19 mouse cellular contexts compared by ENCODE assay signal in the genomic region with DNA sequence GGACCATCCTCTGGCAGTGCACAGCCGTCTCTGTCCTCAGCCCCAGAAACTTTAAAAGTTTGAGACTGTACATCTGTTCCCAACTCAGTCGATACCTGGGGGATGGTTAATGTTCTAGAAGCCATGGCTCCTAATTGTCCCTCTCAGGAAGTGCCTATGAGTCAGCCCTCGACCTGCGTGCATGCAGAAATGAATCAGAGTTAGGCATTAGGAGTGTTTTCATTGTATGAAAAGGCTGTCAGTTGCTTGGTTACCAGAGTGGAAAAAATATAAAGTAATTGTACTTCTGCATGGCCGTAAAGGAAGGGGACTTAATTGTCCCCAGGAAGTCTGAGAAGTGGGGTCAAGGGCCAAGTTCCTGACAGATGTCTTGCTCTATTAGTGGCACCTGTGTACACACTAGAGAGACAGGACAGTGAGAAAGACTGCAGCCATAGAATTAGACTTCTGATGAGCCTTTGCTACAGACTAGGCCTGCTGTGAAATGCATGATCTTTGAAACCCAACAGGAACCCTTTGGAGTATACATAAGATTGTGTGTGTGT.
DNase-seq lines count a peak whose midpoint lies in the region; ATAC-seq and TF ChIP-seq lines count a peak whose summit lies in the region.
"Had no signal": no experiment of that assay in that cellular context is flagged by ENCODE, and none has a peak within 500 bp of the region (broad histone marks: within the 10 kb centered on the region; RNA-seq: fewer than 3 reads in every experiment).

No protein-coding gene starts in this region.

- intact Hi-C loops in heart, postnatal 25 days (cut with DNase I) = no loop called here

- H3K36me3 ChIP-seq in lung, embryonic 14.5 days (ENCODE audit: insufficient read depth) = no peaks in the 10 kb centered on the region
- H3K36me3 ChIP-seq: G1E; neural tube, embryonic 13.5 days had no signal

- H3K4me1 ChIP-seq in lung, embryonic 14.5 days (ENCODE audit: insufficient read depth) = no peaks in the 10 kb centered on the region
- H3K4me1 ChIP-seq: forebrain, embryonic 13.5 days; neural tube, embryonic 13.5 days had no signal

- TF ChIP-seq CTCF in lung, embryonic 14.5 days (IDR thresholded peaks at IDR 0.05; ENCODE audit: low read depth) = no peak

- H3K27me3 ChIP-seq in lung, embryonic 14.5 days (ENCODE audit: insufficient read depth, low read length) = no peaks in the 10 kb centered on the region
- H3K27me3 ChIP-seq: forebrain, embryonic 13.5 days; neural tube, embryonic 13.5 days had no signal

- peak; percentile 39 for DNase-seq in heart, adult 11 months
- DNase-seq in heart, postnatal 25 days (ENCODE audit: low spot score) = no peak
- DNase-seq in lung, embryonic 14.5 days = peak; percentile 28
- no peak for DNase-seq in lung, postnatal 4 days
- DNase-seq in forelimb bud, embryonic 11.5 days (ENCODE audit: low read depth, low spot score) = peak; percentile 6
- no peak for DNase-seq in urinary bladder, postnatal 25 days (ENCODE audit: low spot score)
- no peak for DNase-seq in layer of hippocampus, adult 9-10 months (ENCODE audit: low spot score)
- DNase-seq: cerebellum, adult 8-10 months; heart, postnatal 14 days; spleen, adult 18-20 months; thymus, postnatal 36 days had no signal

- H3K4me2 ChIP-seq in lung, embryonic 14.5 days = no peak overlapping the region
- H3K4me2 ChIP-seq: forebrain, embryonic 13.5 days; neural tube, embryonic 13.5 days had no signal

- H3K9ac ChIP-seq in lung, embryonic 14.5 days = no peak overlapping the region
- H3K9ac ChIP-seq: forebrain, embryonic 13.5 days; neural tube, embryonic 13.5 days had no signal

- H3K4me3 ChIP-seq in lung, embryonic 14.5 days (ENCODE audit: low read depth, low read length) = no peak overlapping the region
- H3K4me3 ChIP-seq: forebrain, embryonic 13.5 days; left cerebral cortex, adult 2 months; neural tube, embryonic 13.5 days had no signal

- WGBS in lung, embryonic 14.5 days = 54% methylated on average over 5 of the region's 5 CpGs

- no peak for ATAC-seq in lung, embryonic 14.5 days (ENCODE audit: insufficient read depth)
- no peak for ATAC-seq in monocyte, adult 5-6 weeks (replicated peaks; ENCODE audit: insufficient number of reproducible peaks, low FRiP score, low TSS enrichment, poor library complexity, severe bottlenecking)
- ATAC-seq: forebrain, embryonic 13.5 days; intestine, embryonic 16.5 days; midbrain, embryonic 16.5 days had no signal

- peaks cover 5% of the 10 kb centered on the region; the same call in 1 of the 2 replicates for H3K9me3 ChIP-seq in lung, embryonic 14.5 days (ENCODE audit: low read depth, low read length)
- H3K9me3 ChIP-seq: forebrain, embryonic 13.5 days; neural tube, embryonic 13.5 days had no signal

- H3K27ac ChIP-seq in lung, embryonic 14.5 days (ENCODE audit: low read depth) = no peak overlapping the region
- H3K27ac ChIP-seq: forebrain, embryonic 13.5 days; left cerebral cortex, adult 2 months; macrophage; neural tube, embryonic 13.5 days had no signal

Comparison
In these comparisons a context has a peak if more than half of its experiments do, and no peak if none do; other contexts are left out.
1. DNase-seq: peak in heart, adult 11 months (single experiment), lung, embryonic 14.5 days (single experiment) and forelimb bud, embryonic 11.5 days (single experiment); none in heart, postnatal 25 days (single experiment), lung, postnatal 4 days (0 of 2), urinary bladder, postnatal 25 days (single experiment) and layer of hippocampus, adult 9-10 months (single experiment).